Mouse (Mus musculus): ENCODE data around the gene Gng2.
A peak's percentile ranks its signal among the peaks of the same experiment; 100 is the strongest.
"Not testable (repeated sequence)": the region's sequence is repeated elsewhere in the genome, so short reads cannot be mapped to it uniquely, and the experiment has no call there.

Gene Gng2

DNA sequence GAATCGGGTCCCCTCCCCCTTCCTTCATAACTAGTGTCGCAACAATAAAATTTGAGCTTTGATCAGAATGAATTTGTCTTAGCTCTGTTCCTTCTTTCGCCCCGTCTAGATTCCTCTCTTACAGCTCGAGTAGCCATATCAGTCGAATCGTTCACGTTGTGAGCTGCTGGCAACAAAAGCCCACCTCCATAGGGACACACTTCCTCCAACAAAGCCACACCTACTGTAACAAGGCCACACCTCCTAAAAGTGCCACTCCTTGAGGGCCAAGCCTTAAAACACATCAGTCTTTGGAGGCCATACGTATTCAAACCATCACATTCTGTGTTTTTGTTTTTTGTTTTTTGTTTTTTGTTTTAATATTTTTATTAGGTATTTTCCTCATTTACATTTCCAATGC is 112.3 kb downstream of the Gng2 start:
- DNase-seq (ENCODE audit: extremely low read depth, low read depth, low spot score), result not testable (repeated sequence)

- no peak for DNase-seq (ENCODE audit: extremely low read depth, low read depth, low spot score)
Measured at GRCm38 (mm10) chr14:19861311-19862080, 115.9 kb downstream of the Gng2 start.

DNA sequence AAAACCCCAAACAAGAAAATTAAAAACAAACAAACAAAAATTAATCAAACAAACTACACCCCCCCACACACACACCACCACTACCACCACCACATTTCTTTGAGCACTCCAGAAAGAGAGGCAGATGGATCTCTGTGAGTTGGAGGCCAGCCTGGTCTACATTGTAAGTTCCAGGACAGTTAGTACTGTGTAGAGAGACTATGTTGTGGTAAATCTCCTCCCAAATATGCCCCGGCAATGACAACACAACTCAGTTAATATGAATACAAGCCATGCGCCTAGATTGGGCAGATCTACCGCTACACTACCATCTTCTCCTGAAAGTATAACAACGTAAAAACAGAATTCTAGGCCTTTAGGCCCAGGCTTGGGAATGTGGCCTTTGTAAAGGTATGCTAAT is 117.1 kb downstream of the Gng2 start:
- DNase-seq (ENCODE audit: extremely low read depth, low read depth, low spot score), result no peak

DNA sequence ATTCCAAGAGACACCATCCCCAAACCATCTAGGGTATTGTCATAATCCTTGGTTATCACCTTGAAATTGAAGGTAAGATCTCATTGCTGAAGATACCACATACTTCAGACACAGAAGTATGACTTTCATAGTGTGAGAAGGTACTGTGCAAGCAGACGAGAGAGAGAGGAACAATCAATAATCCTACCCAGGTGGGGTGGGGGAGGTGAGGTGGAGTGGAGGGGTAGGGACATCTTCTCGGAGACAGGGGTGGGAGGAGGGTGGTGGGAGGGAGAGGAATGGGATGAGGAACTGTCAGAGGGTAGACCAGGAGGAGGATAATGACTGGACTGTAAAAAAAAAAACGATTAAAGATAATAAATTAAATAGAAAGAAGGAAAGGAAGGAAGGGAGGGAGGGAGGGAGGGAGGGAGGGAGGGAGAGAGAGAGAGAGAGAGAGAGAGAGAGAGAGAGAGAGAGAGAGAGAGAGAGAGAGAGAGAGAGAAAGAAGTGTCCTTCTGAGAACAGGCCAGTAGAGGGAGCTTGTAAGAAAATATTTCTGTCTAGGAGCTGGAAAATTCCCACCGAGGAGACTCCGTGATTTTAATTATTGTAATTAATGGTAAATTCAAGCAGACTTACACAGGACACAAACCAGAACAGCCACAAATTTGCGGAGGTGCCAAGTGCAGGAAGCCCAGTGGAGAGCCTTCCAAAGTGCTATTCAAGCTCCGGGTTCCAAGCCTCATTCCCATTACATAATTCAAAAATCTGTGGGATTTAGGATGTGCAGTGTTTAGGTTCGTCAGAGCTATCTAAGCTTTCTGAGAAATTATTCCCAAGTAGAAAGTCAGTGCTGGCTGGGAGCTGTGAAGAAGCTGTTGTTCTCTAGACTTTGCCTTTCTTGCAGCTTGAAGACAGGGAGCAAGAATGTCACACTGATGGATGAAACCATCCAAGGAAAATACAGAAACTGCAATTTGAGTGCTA is 118.3 kb downstream of the Gng2 start:
- no peak for DNase-seq (ENCODE audit: extremely low read depth, low read depth, low spot score)

- no peak for DNase-seq (ENCODE audit: extremely low read depth, low read depth, low spot score)
Measured at GRCm38 (mm10) chr14:19858279-19858678, 119.1 kb downstream of the Gng2 start.

DNA sequence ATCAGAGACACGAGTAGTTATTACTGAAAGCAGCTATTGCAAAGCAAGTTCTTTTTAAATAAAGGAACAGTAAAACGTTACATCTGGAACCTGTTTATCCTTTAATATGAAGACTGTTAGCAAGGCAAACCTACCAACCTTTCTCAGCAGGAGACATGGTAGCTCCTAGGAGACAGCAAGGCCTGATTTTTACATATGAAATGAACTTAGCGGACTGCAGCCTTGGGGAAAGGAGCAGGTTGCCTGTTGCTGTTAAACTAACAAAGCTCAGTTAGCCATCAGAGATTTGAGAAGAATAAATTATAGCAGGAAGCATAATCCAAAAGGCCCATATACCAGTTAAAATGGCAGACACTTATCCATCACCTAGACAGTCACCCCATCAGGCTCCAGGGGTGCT is 124.0 kb downstream of the Gng2 start:
- DNase-seq (ENCODE audit: extremely low read depth, low read depth, low spot score), result no peak

- no peak for DNase-seq (ENCODE audit: extremely low read depth, low read depth, low spot score)
Measured at GRCm38 (mm10) chr14:19839600-19840332, 137.7 kb downstream of the Gng2 start.

GRCm38 (mm10) chr14:19836289-19836688 is 141.1 kb downstream of the Gng2 start:
- DNase-seq (ENCODE audit: extremely low read depth, low read depth, low spot score), result no peak

DNA sequence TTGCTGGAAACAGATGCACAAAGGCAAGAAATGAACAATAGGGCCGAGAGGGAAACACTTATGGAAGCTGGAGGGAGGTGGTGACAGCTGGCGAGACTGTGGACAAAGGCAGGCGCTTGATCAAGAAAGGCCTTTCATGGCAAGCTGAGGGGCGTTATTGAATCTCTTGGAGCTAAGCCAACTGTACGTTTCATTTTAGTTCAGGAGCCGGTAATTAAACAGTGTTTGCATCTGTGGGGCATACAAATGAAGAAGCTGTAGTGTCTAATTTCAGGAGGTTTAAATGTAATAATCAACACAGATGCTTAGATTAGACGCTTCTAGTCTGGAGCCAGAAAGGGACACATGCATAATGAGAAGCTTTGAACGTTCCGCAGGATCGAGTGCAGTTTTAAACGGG is 151.9 kb downstream of the Gng2 start:
- DNase-seq (ENCODE audit: extremely low read depth, low read depth, low spot score), result no peak

GRCm38 (mm10) chr14:19823321-19824142 is 153.9 kb downstream of the Gng2 start, which contains the start of gene Rtraf:
Rtraf (minus strand) TSS chr14:19823824.
- DNase-seq (ENCODE audit: extremely low read depth, low read depth, low spot score), result peak; percentile 45

All from fat pad, adult 2 months (tissue).